Mouse (Mus musculus) midbrain, embryonic 16.5 days (tissue): Measurements from ENCODE around the gene Lyrm7. TPM values are rescaled to one million over a fixed set of nuclear protein-coding genes. Genes with fewer than 3 reads are reported as not detected.
A peak's percentile ranks its signal among the peaks of the same experiment; 100 is the strongest.

Experiments used
- ATAC-seq: fragments of 200-750 bp; cut with Nextera tagmentation; 2 replicates; pipeline ENCODE4 v1.8.0; 2017; ENCODE audit warnings: moderate TSS enrichment
- H3K27ac ChIP-seq: fragments of 300-500 bp; sonication (generic); 2 replicates; pipeline ENCODE4 v1.5.1; 2014; ENCODE audit warnings: mild to moderate bottlenecking, low read length, mixed read lengths
- H3K27me3 ChIP-seq: fragments of 300-500 bp; sonication (generic); 2 replicates; pipeline ENCODE4 v1.6.1; 2014; ENCODE audit warnings: low read depth, low read length, mixed read lengths; ENCODE audit not compliant: control insufficient read depth, insufficient read depth
- H3K36me3 ChIP-seq: fragments of 300-500 bp; sonication (generic); 2 replicates; pipeline ENCODE4 v1.6.1; 2014; ENCODE audit warnings: mild to moderate bottlenecking, low read length, moderate library complexity, mixed read lengths; ENCODE audit not compliant: control insufficient read depth, insufficient read depth
- H3K4me1 ChIP-seq: fragments of 300-500 bp; sonication (generic); 2 replicates; pipeline ENCODE4 v1.6.1; 2014; ENCODE audit warnings: mild to moderate bottlenecking, low read length, mixed read lengths; ENCODE audit not compliant: control insufficient read depth, insufficient read depth
- H3K4me2 ChIP-seq: fragments of 300-500 bp; sonication (generic); 2 replicates; pipeline ENCODE4 v1.6.1; 2014; ENCODE audit warnings: mild to moderate bottlenecking, low read length, mixed read lengths
- H3K4me3 ChIP-seq: fragments of 300-500 bp; sonication (generic); 2 replicates; pipeline ENCODE4 v1.5.1; 2014; ENCODE audit warnings: low read depth, mild to moderate bottlenecking, low read length, moderate library complexity, mixed read lengths
- H3K9ac ChIP-seq: fragments of 300-500 bp; sonication (generic); 2 replicates; pipeline ENCODE4 v1.6.1; 2014; ENCODE audit warnings: low read depth, low read length, mixed read lengths
- H3K9me3 ChIP-seq: fragments of 300-500 bp; sonication (generic); replicated peaks from 2 replicates; pipeline ENCODE4 v1.6.1; 2014; ENCODE audit warnings: mild to moderate bottlenecking, low read length, mixed read lengths; ENCODE audit not compliant: control insufficient read depth, poor library complexity, severe bottlenecking
- WGBS: fragments of 180-500 bp; shearing (Covaris S2); extraction: QIAGEN DNeasy Blood & Tissue Kit; methylation state at CpG from one replicate; pipeline ENCODE4 v1.1.7; 2014; 5-methylcytosine and 5-hydroxymethylcytosine counted together
- polyA plus RNA-seq: library from polyadenylated mRNA; unstranded; fragments of >200 nt; fragmentation: Nextera tagmentation; extraction: Ambion mirVana; gene quantifications from 2 replicates; pipeline ENCODE4 v1.2.1, GENCODE M21; 2015

Lyrm7 gene
- polyA plus RNA-seq, 1 experiment from 2014 or later, result 10.5 TPM

GRCm38 (mm10) chr11:54885406-54885805 is 24.7 kb upstream of the Lyrm7 start:
- Histone ChIP-seq H3K9ac (no peak overlapping the region), H3K4me2 (no peak overlapping the region), H3K4me1 (no peaks in the 10 kb centered on the region), H3K36me3 (no peaks in the 10 kb centered on the region), H3K27ac (no peak overlapping the region), H3K9me3 (no peaks in the 10 kb centered on the region), H3K27me3 (no peaks in the 10 kb centered on the region), H3K4me3 (no peak overlapping the region)
- WGBS, result 96% methylated on average over 2 of the region's 2 CpGs
- ATAC-seq, result no peak

- WGBS, result 21% methylated on average over 5 of the region's 5 CpGs
- Histone ChIP-seq H3K4me3 (no peak overlapping the region), H3K9ac (no peak overlapping the region), H3K9me3 (no peaks in the 10 kb centered on the region), H3K36me3 (no peaks in the 10 kb centered on the region), H3K4me1 (no peaks in the 10 kb centered on the region), H3K27ac (no peak overlapping the region), H3K4me2 (no peak overlapping the region), H3K27me3 (no peaks in the 10 kb centered on the region)
- no peak for ATAC-seq
These were observed 24.2 kb upstream of the Lyrm7 start for GRCm38 (mm10) chr11:54884937-54885336.

DNA sequence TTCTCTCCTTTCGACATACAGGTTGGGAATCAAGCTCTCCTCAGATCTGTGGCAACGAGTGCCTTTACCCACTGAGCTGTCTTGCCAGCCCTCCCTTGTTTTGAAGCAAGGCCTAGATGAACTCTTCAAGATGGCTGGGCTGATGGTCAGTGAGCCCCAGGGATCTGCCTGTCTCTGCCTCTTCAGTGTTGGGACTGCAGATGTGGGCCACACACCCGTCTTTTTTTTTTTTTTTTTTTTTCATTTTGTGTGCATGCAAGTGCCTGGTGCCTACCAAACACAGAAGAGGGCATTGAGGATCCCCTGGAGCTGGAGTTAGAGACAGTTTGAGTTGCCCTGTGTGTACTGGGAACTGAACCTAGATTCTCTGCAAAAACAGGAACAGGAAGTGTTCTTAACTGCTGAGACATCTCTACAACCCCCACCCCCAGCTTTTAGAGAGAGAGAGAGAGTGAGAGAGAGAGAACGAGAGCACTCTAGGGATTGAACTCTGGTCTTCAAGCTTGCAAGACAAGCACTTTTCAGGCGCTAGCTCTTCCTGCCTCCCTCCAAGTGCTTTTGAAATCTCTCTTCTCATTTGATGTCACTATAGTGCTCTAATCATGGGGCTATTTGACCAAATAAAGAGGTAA is 23.6 kb upstream of the Lyrm7 start:
- H3K9ac ChIP-seq, result no peak overlapping the region
- H3K36me3 ChIP-seq, result no peaks in the 10 kb centered on the region
- no peak overlapping the region for H3K4me2 ChIP-seq
- ATAC-seq, result no peak
- no peaks in the 10 kb centered on the region for H3K27me3 ChIP-seq
- WGBS, result 83% methylated on average over 5 of the region's 5 CpGs
- H3K27ac ChIP-seq, result no peak overlapping the region
- H3K4me1 ChIP-seq, result no peaks in the 10 kb centered on the region
- H3K4me3 ChIP-seq, result no peak overlapping the region
- H3K9me3 ChIP-seq, result no peaks in the 10 kb centered on the region

- no peaks in the 10 kb centered on the region for H3K4me1 ChIP-seq
- WGBS, result 33% methylated on average over 8 of the region's 8 CpGs
- H3K9me3 ChIP-seq, result no peaks in the 10 kb centered on the region
- no peak overlapping the region for H3K9ac ChIP-seq
- H3K36me3 ChIP-seq, result no peaks in the 10 kb centered on the region
- no peak overlapping the region for H3K4me3 ChIP-seq
- H3K27me3 ChIP-seq, result no peaks in the 10 kb centered on the region
- no peak for ATAC-seq
- no peak overlapping the region for H3K4me2 ChIP-seq
- no peak overlapping the region for H3K27ac ChIP-seq
These were observed 22.0 kb upstream of the Lyrm7 start for GRCm38 (mm10) chr11:54882671-54883070.

- no peak overlapping the region for H3K4me3 ChIP-seq
- no peak overlapping the region for H3K9ac ChIP-seq
- H3K36me3 ChIP-seq, result no peaks in the 10 kb centered on the region
- 13% methylated on average over 2 of the region's 2 CpGs for WGBS
- no peaks in the 10 kb centered on the region for H3K4me1 ChIP-seq
- H3K27ac ChIP-seq, result no peak overlapping the region
- no peaks in the 10 kb centered on the region for H3K27me3 ChIP-seq
- H3K4me2 ChIP-seq, result no peak overlapping the region
- H3K9me3 ChIP-seq, result no peaks in the 10 kb centered on the region
- no peak for ATAC-seq
These were observed 20.3 kb upstream of the Lyrm7 start for GRCm38 (mm10) chr11:54881051-54881474.

DNA sequence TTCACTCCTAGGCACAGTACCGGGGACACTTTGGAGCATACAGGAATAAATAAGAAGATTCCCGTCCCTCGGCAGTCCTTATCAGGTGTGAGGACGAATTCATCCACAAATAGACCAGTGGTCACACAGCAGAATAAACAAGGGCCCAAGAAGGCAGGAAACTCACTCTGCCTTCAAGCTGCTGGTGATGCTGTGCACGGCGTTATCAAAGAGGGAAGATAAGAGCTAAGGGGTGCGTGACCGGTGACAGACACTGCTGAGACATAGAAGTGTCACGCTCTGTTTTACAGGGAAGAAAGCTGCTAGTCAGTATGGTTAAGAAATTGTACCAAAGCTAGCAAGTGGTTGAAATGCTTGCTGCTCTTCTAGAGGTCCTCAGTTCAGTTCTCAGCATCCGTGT is 19.2 kb upstream of the Lyrm7 start:
- Histone ChIP-seq H3K9me3 (no peaks in the 10 kb centered on the region), H3K27me3 (no peaks in the 10 kb centered on the region), H3K27ac (no peak overlapping the region), H3K36me3 (no peaks in the 10 kb centered on the region), H3K4me3 (no peak overlapping the region), H3K4me1 (no peaks in the 10 kb centered on the region), H3K4me2 (no peak overlapping the region), H3K9ac (no peak overlapping the region)
- 79% methylated on average over 10 of the region's 10 CpGs for WGBS
- ATAC-seq, result no peak

DNA sequence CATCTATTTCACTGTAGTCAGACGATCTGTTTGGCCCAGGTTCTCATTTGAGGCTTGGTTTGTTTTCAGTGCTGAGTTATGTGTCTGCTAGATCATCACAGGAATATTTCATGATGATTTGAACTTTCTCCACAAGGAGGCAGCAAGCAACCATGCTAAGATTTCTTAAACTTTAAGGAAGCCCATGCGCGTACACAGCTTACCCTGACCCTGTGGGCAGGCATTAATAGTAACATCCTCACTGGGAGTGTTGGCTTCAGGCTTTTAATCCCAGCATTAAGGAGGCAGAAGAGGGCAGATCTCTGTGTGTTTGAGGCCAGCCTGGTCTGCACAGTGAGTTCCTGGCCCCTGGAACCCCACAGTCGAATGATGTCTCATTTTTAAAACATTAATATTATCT is 18.7 kb upstream of the Lyrm7 start:
- Histone ChIP-seq H3K27me3 (no peaks in the 10 kb centered on the region), H3K4me1 (no peaks in the 10 kb centered on the region), H3K36me3 (no peaks in the 10 kb centered on the region), H3K9me3 (no peaks in the 10 kb centered on the region), H3K9ac (no peak overlapping the region), H3K4me2 (no peak overlapping the region), H3K27ac (no peak overlapping the region), H3K4me3 (no peak overlapping the region)
- peak; percentile 54 for ATAC-seq
- WGBS, result 38% methylated on average over 4 of the region's 4 CpGs

GRCm38 (mm10) chr11:54878893-54879292 is 18.2 kb upstream of the Lyrm7 start:
- WGBS, result 85% methylated on average over 6 of the region's 6 CpGs
- Histone ChIP-seq H3K4me3 (no peak overlapping the region), H3K36me3 (peaks cover 3% of the 10 kb centered on the region), H3K9ac (no peak overlapping the region), H3K27ac (no peak overlapping the region), H3K4me2 (no peak overlapping the region), H3K27me3 (no peaks in the 10 kb centered on the region), H3K9me3 (no peaks in the 10 kb centered on the region), H3K4me1 (no peaks in the 10 kb centered on the region)
- no peak for ATAC-seq

DNA sequence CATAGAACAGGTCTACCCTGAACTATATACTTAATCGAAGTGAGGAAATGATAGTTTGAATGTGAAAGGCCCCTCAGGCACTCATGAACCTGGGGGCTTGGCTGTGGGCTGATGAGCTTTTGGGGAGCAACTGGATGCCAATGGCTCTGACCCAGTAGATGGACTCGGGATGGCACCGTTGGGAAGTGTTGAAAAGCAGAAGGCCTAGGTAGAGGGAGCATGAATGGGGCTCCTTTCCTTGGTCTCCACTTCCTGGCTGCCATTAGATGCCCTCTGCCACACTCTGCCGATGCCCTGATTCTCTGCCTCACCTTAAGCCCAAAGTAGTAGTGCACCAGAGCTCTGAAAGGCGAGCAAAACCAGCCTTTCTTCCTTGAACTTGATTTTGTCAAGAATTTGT is 15.3 kb upstream of the Lyrm7 start:
- 95% methylated on average over 5 of the region's 5 CpGs for WGBS
- H3K4me2 ChIP-seq, result no peak overlapping the region
- ATAC-seq, result no peak
- no peaks in the 10 kb centered on the region for H3K4me1 ChIP-seq
- H3K27ac ChIP-seq, result no peak overlapping the region
- H3K27me3 ChIP-seq, result no peaks in the 10 kb centered on the region
- H3K9ac ChIP-seq, result no peak overlapping the region
- peaks cover 20% of the 10 kb centered on the region for H3K36me3 ChIP-seq
- no peak overlapping the region for H3K4me3 ChIP-seq
- no peaks in the 10 kb centered on the region for H3K9me3 ChIP-seq
